Mouse (Mus musculus): Measurements from ENCODE around the gene Mmel1.

DNA sequence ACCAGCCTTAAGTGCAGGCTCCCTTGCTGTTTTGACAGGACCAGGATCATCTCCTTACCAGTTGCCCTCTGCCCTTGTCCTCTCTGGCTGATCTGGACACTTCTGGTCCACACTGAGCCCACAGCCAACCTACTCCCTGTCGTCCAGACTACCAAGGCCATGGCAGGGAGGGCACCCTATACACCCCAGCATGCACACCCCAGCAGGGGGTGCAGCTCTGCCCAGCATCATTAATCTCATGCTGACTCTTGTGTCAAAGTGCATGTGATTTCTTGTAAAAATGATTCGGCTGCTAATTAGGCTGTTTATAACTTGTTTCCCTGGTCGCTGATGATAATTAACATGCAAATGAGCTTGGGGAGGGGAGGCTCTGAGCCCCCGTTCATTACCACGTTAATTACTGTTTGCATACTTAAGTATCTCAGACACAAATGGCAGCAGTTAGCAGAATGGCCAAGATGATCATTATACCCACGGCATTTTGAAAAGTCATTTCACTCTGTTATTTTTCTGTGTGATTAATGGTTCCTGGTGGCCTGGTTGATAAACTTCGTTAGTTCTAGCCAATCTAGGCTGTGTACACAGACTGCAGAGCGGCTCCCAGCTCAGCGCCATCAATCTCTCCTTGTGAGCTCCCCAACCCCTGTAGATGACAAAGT is 37.3 kb upstream of the Mmel1 start:
- TF ChIP-seq CTCF (IDR thresholded peaks at IDR 0.05; ENCODE audit: insufficient read depth, low read length) (no peak), POLR2A (IDR thresholded peaks at IDR 0.05; ENCODE audit: borderline replicate concordance, extremely low read depth, low read depth, low read length) (no peak)
